Mouse (Mus musculus): ENCODE measurements at regions not wholly inside any gene's neighbourhood (a gene's known extent, or its start where the extent isn't known, plus 50 kb on each side); places are given as distances from the start of the nearest gene placed in this dataset.

GRCm38 (mm10) chr9:71401667-71402066 is 84.1 kb downstream of the Polr2m start:
- H3K27ac ChIP-seq (ENCODE audit: control insufficient read depth, insufficient read depth, low read depth, low read length) = no peak overlapping the region
- no peaks in the 10 kb centered on the region for H3K27me3 ChIP-seq (ENCODE audit: control insufficient read depth, insufficient read depth, low read length)
- H3K4me3 ChIP-seq (ENCODE audit: control insufficient read depth, low read depth, low read length) = no peak overlapping the region
- no peaks in the 10 kb centered on the region for H3K36me3 ChIP-seq (ENCODE audit: control insufficient read depth, insufficient read depth, low read length)
- TF ChIP-seq POLR2A (IDR thresholded peaks at IDR 0.05; ENCODE audit: control insufficient read depth, low read depth, low read length) (no peak), CTCF (IDR thresholded peaks at IDR 0.05; ENCODE audit: control insufficient read depth, insufficient read depth, insufficient replicate concordance, low read depth, low read length) (no peak)
- no peaks in the 10 kb centered on the region for H3K4me1 ChIP-seq (ENCODE audit: control insufficient read depth, insufficient read depth, low read length)

- TF ChIP-seq CTCF (IDR thresholded peaks at IDR 0.05; ENCODE audit: control insufficient read depth, insufficient read depth, insufficient replicate concordance, low read depth, low read length) = no peak
- TF ChIP-seq POLR2A (IDR thresholded peaks at IDR 0.05; ENCODE audit: control insufficient read depth, low read depth, low read length) = no peak
- Histone ChIP-seq H3K27me3 (ENCODE audit: control insufficient read depth, insufficient read depth, low read length) (no peaks in the 10 kb centered on the region), H3K4me1 (ENCODE audit: control insufficient read depth, insufficient read depth, low read length) (no peaks in the 10 kb centered on the region), H3K36me3 (ENCODE audit: control insufficient read depth, insufficient read depth, low read length) (no peaks in the 10 kb centered on the region), H3K4me3 (ENCODE audit: control insufficient read depth, low read depth, low read length) (no peak overlapping the region), H3K27ac (ENCODE audit: control insufficient read depth, insufficient read depth, low read depth, low read length) (no peak overlapping the region)
Observed at GRCm38 (mm10) chr9:71399346-71399745, 86.4 kb downstream of the Polr2m start.

- Histone ChIP-seq H3K4me1 (ENCODE audit: control insufficient read depth, insufficient read depth, low read length) (no peaks in the 10 kb centered on the region), H3K4me3 (ENCODE audit: control insufficient read depth, low read depth, low read length) (no peak overlapping the region), H3K27ac (ENCODE audit: control insufficient read depth, insufficient read depth, low read depth, low read length) (no peak overlapping the region), H3K27me3 (ENCODE audit: control insufficient read depth, insufficient read depth, low read length) (no peaks in the 10 kb centered on the region), H3K36me3 (ENCODE audit: control insufficient read depth, insufficient read depth, low read length) (no peaks in the 10 kb centered on the region)
- TF ChIP-seq POLR2A (IDR thresholded peaks at IDR 0.05; ENCODE audit: control insufficient read depth, low read depth, low read length) = no peak
- no peak for TF ChIP-seq CTCF (IDR thresholded peaks at IDR 0.05; ENCODE audit: control insufficient read depth, insufficient read depth, insufficient replicate concordance, low read depth, low read length)
Observed at GRCm38 (mm10) chr9:71396784-71397183, 89.0 kb downstream of the Polr2m start.

GRCm38 (mm10) chr9:71390221-71390620 is 95.5 kb downstream of the Polr2m start:
- Histone ChIP-seq H3K4me1 (ENCODE audit: control insufficient read depth, insufficient read depth, low read length) (no peaks in the 10 kb centered on the region), H3K4me3 (ENCODE audit: control insufficient read depth, low read depth, low read length) (no peak overlapping the region), H3K27me3 (ENCODE audit: control insufficient read depth, insufficient read depth, low read length) (no peaks in the 10 kb centered on the region), H3K36me3 (ENCODE audit: control insufficient read depth, insufficient read depth, low read length) (no peaks in the 10 kb centered on the region), H3K27ac (ENCODE audit: control insufficient read depth, insufficient read depth, low read depth, low read length) (no peak overlapping the region)
- TF ChIP-seq POLR2A (IDR thresholded peaks at IDR 0.05; ENCODE audit: control insufficient read depth, low read depth, low read length) (no peak), CTCF (IDR thresholded peaks at IDR 0.05; ENCODE audit: control insufficient read depth, insufficient read depth, insufficient replicate concordance, low read depth, low read length) (no peak)

- Histone ChIP-seq H3K36me3 (ENCODE audit: control insufficient read depth, insufficient read depth, low read length) (no peaks in the 10 kb centered on the region), H3K4me1 (ENCODE audit: control insufficient read depth, insufficient read depth, low read length) (no peaks in the 10 kb centered on the region), H3K4me3 (ENCODE audit: control insufficient read depth, low read depth, low read length) (no peak overlapping the region), H3K27me3 (ENCODE audit: control insufficient read depth, insufficient read depth, low read length) (no peaks in the 10 kb centered on the region), H3K27ac (ENCODE audit: control insufficient read depth, insufficient read depth, low read depth, low read length) (no peak overlapping the region)
- TF ChIP-seq CTCF (IDR thresholded peaks at IDR 0.05; ENCODE audit: control insufficient read depth, insufficient read depth, insufficient replicate concordance, low read depth, low read length) (no peak), POLR2A (IDR thresholded peaks at IDR 0.05; ENCODE audit: control insufficient read depth, low read depth, low read length) (no peak)
Observed at GRCm38 (mm10) chr9:71387426-71387825, 98.3 kb downstream of the Polr2m start.

- no peak overlapping the region for H3K4me3 ChIP-seq (ENCODE audit: control insufficient read depth, low read depth, low read length)
- no peaks in the 10 kb centered on the region for H3K36me3 ChIP-seq (ENCODE audit: control insufficient read depth, insufficient read depth, low read length)
- no peak for TF ChIP-seq CTCF (IDR thresholded peaks at IDR 0.05; ENCODE audit: control insufficient read depth, insufficient read depth, insufficient replicate concordance, low read depth, low read length)
- no peak for TF ChIP-seq POLR2A (IDR thresholded peaks at IDR 0.05; ENCODE audit: control insufficient read depth, low read depth, low read length)
- H3K27me3 ChIP-seq (ENCODE audit: control insufficient read depth, insufficient read depth, low read length) = no peaks in the 10 kb centered on the region
- H3K27ac ChIP-seq (ENCODE audit: control insufficient read depth, insufficient read depth, low read depth, low read length) = no peak overlapping the region
- no peaks in the 10 kb centered on the region for H3K4me1 ChIP-seq (ENCODE audit: control insufficient read depth, insufficient read depth, low read length)
Observed at GRCm38 (mm10) chr9:71383901-71384300, 101.8 kb downstream of the Polr2m start.

- no peak overlapping the region for H3K4me3 ChIP-seq (ENCODE audit: control insufficient read depth, low read depth, low read length)
Observed at GRCm38 (mm10) chr9:71379731-71380250, 105.9 kb downstream of the Polr2m start.

GRCm38 (mm10) chr9:71369760-71370159 is 116.0 kb downstream of the Polr2m start:
- H3K4me1 ChIP-seq (ENCODE audit: control insufficient read depth, insufficient read depth, low read length) = no peaks in the 10 kb centered on the region
- peak; percentile 62; the same call in 1 of the 2 replicates for TF ChIP-seq CTCF (IDR thresholded peaks at IDR 0.05; ENCODE audit: control insufficient read depth, insufficient read depth, insufficient replicate concordance, low read depth, low read length)
- TF ChIP-seq POLR2A (IDR thresholded peaks at IDR 0.05; ENCODE audit: control insufficient read depth, low read depth, low read length) = no peak
- H3K27ac ChIP-seq (ENCODE audit: control insufficient read depth, insufficient read depth, low read depth, low read length) = no peak overlapping the region
- H3K27me3 ChIP-seq (ENCODE audit: control insufficient read depth, insufficient read depth, low read length) = no peaks in the 10 kb centered on the region
- H3K36me3 ChIP-seq (ENCODE audit: control insufficient read depth, insufficient read depth, low read length) = no peaks in the 10 kb centered on the region
- no peak overlapping the region for H3K4me3 ChIP-seq (ENCODE audit: control insufficient read depth, low read depth, low read length)

More at GRCm38 (mm10) chr9:71379731-71380250, 105.9 kb downstream of the Polr2m start:
- no peak for TF ChIP-seq CTCF (IDR thresholded peaks at IDR 0.05; ENCODE audit: control insufficient read depth, insufficient read depth, insufficient replicate concordance, low read depth, low read length)
- no peak for TF ChIP-seq POLR2A (IDR thresholded peaks at IDR 0.05; ENCODE audit: control insufficient read depth, low read depth, low read length)
- Histone ChIP-seq H3K36me3 (ENCODE audit: control insufficient read depth, insufficient read depth, low read length) (no peaks in the 10 kb centered on the region), H3K27me3 (ENCODE audit: control insufficient read depth, insufficient read depth, low read length) (no peaks in the 10 kb centered on the region), H3K4me1 (ENCODE audit: control insufficient read depth, insufficient read depth, low read length) (no peaks in the 10 kb centered on the region), H3K27ac (ENCODE audit: control insufficient read depth, insufficient read depth, low read depth, low read length) (no peak overlapping the region)
